Mouse (Mus musculus) common myeloid progenitor, adult 5-6 weeks (primary cell): Measurements from ENCODE around the gene Cpm. TPM values are rescaled to one million over a fixed set of nuclear protein-coding genes. Genes with fewer than 3 reads are reported as not detected.
"Not testable (repeated sequence)": the region's sequence is repeated elsewhere in the genome, so short reads cannot be mapped to it uniquely, and the experiment has no call there.

Experiments used
- ATAC-seq: replicated peaks from 2 replicates; pipeline ENCODE4 v1.8.0; 2016; ENCODE audit warnings: low read depth, mild to moderate bottlenecking, moderate TSS enrichment, inconsistent platforms; ENCODE audit not compliant: poor library complexity, severe bottlenecking
- total RNA-seq: library from RNA; stranded (forward); fragments of 200-1000, 187-1606 nt; gene quantifications from 2 replicates; pipeline ENCODE4 v1.2.3, GENCODE M21; 2017

Gene Cpm
- total RNA-seq, 1 experiment from 2014 or later, result 0.14 TPM

DNA sequence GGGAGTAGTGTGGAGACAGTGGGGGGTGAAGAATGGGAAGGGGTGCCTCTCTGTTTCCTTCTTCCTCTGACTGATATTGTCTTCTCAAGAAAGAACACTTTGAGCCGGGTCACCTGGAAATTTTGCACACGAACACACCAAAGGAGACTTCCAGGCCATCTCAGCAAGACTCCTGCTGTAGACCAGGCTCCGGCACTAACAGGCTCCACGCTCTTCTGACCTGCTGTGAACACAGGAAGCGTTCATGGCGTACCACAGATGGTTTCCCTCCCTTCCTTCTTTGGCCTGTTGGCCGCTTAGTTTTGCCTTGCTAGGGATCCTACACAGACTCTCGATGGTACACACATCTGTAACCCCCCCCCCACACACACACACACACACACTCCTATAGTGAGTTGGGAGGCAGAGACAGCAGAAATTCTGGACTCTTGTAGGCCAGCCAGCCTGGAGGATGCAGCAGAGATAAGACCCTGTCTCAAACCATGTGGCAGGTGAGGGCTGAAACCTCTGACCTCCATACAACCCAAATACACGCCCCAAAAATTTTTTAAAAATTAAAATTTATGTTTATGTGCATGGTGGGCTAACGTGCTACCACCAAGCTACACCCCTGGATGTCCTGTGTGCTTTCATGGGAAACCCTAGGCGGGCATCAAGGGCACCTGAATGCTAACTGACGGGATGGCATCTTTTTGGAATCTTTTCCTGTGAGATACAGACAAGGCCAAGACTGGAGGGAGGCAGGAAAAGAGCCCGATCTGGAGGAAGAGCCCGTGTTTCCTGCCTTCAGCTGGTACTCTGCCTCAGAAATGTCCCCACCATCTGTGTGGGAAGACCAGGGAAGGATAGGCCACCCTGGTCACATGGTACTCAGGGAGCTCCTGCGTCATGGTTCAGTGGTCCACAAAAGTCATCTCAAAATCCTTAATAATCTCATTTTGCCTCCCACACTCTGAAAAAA is 23.7 kb upstream of the Cpm start:
- no peak for ATAC-seq

DNA sequence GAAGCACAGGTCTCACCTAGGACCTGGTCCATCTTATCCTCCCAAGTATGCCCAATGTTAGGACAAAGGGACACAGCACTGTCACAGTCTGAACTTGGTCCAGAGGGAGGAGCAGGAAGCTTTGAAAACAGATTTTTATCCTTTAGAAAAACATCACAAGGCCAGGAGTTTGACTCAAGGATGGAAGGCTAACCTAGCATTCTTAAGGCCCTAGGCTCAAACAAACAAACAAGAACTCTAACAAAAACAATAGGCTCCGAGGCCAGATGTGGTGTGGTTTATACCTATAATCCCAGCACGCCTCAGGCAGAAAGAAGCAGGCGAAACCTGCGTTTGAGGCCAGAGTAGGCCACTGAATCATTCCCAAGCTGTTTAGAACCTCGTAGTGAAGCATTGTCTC is 22.9 kb upstream of the Cpm start:
- no peak for ATAC-seq

DNA sequence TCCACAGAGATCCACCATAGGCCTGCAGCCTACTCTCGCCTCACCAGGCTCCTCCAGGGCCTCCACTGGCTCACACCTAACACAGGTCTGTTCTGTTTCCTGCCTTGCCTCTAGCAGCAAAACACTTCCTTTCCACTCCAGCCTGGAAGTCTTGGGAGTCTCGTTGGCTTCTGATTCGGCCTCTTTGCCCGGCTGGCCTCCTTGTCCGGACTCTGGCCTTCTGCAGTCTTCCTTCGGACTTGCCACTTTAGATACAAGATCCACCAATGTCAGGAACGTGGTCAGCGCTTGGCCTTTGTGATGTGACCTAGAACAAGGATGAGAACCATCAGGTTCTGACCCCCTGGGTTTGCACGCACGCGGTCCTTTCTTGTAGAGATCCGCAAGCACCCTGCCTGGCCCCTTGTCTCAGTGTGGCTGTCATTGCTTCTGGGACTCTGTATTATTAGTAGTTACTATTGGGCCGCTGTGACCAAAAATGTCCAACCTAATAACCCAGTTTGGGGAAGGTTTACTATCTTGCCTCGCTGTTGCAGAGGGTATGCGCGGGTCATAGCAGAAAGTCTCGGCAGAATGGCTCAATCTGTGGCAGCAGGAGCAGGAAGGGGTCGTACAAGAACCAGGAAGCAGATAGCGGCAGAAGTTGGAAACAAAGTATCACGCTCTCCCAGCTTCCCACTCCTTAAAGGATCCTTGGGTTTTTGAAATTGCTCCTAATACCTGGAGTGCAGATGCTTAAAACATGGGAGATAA is 22.1 kb upstream of the Cpm start:
- ATAC-seq, result no peak

DNA sequence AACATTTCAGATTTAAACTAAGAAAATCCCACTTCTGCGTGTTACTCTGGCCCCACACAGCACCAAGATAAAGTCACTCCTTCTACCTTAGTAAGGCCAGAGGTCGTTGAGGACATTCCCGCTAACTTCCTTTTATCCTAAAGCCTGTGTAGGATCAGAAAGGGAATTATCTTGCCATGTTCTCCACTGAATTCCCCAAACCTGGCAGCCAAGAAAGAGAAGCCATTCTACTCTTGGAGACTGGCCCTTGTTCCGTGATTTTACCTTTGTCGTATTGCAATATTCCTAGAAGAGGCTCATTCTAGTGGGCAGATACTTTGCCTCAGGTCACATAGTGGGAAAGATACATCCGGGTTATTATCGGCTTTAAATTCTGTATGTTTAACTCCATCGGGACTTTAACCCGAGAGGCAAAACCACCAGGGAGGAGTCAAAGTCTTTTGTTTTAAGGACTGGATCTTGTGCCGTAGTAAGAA is 21.5 kb upstream of the Cpm start:
- no peak for ATAC-seq

DNA sequence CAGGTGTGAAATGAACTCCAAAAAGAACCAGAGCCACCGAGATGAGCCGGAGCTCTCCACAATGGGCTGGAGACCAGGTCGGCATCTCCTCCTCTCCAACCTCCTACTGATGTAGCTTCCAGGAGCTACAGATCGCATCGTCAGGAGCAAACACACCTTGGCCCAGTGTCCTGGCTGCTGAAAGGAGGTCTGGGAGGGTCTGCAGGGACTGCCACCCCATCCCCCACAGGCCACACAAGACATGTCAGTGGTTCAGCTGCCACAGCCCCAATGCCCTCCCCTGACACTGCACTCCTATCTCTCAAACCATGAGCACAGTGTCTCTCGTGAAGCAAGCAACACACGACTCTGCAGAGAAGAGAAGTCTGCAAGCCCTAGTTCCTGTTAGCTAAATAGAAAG is 20.8 kb upstream of the Cpm start:
- no peak for ATAC-seq

DNA sequence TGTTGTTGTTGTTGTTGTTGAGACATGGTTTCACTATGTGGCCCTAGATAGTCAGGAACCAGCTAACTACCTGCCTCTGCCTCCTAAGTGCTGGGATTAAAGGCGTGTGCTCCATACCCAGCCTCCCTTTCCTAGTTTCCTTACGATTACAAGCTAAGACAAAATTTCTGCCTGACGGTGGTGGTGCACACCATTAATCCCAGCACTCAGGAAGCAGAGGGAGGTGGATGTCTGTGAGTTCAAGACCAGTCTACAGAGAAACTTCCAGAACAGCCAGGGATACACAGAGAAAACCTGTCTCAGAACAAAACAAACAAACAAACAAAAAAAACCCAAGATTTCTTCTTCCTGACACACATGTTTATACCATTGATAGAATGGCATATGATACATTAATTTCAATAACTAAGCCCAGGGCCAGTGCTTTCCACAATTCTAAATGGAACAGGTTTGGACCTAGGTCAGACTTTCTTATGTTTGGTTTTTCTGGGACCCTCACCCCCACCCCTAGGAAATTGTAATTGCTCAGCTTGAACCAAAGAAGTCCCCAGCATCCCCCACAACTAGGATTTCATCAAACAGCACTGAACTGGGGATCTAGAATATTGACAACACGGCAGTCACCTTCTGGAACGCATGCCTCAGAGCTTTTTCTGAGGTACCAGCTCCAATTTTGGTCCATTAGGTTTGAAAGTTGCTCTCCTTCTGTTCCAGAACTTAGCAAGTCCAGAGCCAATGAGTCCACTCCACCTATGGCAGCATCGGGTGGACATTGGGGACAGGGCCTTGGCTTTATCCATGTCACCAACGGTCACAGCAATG is 20.1 kb upstream of the Cpm start:
- no peak for ATAC-seq

DNA sequence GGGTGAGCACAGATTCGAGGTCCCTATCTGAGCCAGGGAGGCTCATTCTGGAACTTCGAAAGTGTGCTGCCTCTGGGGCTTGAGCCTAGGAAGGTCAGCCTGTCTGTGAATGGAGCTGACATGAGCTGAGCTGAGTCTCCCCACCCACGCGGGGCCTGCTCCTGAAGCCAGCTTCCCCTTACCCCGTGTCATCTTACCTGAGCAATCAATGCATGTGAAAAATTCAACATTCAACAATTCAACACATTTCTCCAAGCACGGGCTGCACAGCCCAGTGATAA is 19.6 kb upstream of the Cpm start:
- no peak for ATAC-seq

DNA sequence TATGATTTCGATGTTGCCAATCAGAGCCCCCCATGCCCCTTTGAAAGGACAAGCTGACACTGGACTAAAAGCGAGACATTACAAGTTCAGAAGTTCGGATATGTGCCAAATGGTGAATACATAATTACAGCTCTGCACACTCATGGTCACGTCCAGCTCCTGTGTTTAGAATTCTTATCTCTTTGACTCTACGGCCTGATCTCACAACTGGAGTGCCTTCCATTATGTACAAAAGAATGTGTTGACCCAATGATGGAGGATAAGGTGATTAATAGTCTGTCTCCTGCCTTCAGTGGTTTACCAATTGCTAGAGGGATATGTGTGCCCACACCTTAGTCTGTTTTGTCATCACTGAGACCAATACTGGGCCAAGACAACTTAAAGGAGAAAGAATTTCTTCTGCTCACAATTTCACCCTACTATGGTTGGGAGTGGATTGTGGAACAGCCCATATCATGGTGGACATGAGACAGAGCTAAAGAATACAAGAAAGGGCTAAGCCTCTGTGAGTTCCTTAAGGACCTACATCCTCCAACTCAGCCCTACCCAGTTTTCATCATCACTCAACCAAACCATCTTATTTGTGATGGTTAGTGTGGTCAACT is 19.0 kb upstream of the Cpm start:
- no peak for ATAC-seq

DNA sequence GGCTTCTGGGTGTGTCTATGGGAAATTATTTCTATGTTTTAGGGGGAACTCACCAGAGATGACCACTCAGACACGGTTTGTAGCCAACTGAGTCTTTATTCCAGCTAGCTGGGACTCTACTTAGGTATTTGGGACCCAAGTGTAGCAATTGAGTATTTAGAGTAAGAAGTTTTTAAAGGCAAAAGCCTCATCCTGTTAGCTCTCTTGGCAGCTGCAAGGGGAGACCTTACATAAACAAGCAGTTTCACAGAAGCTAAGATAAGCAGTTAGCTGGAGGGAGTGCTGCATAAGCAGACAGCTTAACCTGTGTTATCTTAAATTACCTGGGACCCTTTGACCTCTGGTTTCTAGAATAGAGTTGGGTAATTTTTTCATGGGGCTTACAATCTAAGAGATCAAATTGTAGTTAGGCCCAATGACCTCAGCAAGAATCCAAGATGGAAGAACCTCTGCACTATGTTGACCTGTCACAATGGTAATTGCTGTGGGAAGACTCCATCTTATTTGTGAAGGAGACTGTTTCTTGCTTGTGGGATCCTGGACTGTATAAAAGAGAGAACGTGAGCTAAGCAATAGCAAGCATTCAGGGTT is 18.4 kb upstream of the Cpm start:
- no peak for ATAC-seq

DNA sequence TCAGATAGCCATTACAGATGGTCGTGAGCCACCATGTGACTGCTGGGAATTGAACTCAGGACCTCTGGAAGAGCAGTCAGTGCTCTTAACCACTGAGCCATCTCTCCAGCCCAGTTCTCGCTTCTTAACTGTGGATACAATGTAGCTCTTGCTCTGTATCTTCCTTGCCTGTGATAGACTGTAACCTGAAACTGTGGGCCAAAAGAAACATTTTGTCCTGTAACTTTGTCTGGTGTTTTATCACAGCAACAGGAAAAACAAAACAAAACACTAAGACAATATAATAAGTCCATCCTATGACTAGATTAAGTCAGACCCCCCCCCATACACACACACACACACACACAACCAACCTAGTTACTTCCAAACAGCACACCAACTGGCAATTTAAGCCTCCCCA is 17.8 kb upstream of the Cpm start:
- no peak for ATAC-seq

DNA sequence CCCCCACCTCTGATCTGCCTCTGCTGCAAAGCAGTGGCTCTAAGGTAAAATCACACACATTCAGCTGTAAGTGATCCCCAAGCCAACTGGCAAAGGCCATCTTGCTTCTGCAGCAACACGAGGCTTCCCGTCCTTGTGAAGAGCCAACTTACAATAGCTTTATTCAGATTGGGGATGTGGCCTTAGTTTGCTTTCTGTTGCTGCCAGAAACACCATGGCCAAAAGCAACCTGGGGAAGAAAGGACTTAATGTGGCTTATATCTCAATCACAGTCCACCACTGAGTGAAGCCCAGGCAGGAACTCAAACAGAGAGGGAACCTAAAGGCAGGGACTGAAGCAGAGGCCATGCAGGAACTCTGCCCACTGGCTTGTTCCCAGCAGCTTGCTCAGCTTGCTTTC is 17.3 kb upstream of the Cpm start:
- ATAC-seq, result no peak

DNA sequence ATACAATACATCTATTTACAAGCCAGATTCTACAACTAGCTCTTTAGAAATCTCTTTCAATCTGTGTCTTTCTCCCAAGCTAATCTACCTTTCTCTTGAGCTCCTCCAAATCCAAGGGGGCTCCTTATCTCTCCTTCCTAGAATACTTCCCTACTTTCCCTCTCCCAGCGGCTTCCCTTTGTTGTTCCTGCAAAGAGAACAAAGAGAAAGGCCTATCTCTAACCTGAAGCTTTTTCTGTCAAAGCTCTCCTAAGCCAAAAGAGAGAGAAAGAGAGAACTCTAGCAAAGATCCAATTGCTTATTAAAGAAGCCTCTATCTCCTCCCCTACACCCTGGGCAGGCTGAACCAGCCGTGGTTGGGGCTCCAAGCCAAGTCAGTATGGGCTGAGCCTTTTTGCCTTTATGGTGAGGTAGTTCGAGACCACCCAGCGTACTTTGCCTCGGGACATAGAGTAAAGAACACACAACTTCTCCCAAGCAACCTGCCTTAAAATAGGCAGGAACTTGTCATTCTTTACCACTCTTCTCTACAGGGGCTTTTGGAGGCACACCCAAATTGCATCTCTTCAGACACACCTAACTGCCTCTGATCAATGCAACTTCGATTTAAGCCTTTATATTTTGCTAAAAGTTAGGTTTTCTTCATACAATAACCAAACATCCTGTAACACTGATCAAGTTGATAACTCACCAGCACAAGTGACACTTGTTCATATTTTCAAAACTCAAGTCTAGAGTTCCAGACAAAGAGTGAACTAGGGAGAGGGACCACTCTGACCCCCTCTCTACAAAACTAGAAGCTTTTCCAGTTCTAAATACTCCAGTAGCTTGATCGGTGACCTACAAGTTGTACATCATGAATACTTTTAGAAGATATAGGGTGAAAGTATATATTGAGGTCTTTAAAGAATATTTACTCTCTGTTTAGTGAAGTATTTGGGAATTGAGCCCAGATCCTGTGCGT is 16.4 kb upstream of the Cpm start:
- ATAC-seq, result no peak

DNA sequence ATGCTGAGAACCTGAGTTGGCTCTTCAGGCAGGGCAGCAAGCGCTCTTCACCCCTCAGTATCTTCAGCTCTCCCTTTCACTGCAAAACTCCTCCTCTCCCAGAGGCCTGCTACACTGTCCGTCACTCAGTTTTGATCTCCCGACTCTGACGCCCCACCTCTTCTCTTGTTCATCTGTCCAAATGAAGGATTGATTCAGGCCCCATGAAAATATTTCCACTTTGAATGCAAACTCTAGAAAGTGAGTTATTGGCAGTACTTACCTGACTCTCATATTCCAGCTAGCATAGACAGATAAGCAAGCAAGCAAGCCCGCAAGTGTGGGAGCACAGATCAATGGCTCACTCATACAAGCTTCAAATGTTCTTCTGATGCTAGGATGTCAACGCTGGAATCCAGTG is 15.3 kb upstream of the Cpm start:
- ATAC-seq, result no peak

DNA sequence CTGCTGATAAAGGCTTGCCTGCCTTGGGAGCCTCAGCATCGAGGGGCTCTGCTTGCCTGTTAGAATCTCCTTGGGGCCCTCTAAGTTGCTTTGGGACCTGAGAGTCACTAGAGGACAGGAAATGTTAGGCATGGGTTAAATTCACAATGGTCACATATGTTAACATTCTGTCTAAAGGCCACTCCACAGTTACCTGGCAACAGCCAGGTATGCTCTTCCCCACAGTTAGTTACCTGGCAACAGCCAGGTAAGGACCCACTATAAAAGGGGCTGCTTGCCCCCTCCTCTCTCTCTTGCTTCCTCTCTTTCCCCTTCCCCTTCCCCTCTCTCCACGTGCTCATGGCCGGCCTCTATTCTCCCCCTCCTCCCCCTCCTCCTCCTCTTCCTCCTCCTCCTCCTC is 14.9 kb upstream of the Cpm start:
- ATAC-seq, result no peak

DNA sequence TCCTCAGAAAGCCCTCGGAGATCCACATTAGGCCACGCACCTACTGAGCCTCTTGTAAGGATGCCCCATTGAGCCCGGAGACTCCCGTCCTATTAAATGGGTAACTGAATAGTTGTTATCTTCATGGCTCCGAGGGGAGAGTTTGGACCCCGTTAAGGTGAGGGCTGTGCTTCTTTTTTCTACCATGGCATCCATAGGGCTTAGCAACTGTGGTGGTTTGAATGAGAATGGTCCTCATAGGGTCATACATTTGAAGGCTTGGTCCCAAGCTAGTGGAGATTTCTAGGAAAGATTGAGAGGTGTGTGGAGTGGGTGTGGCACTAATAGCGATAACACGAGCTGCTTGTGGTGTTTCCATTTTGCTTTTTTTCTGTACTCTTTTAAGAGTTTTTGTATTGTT is 14.1 kb upstream of the Cpm start:
- no peak for ATAC-seq

DNA sequence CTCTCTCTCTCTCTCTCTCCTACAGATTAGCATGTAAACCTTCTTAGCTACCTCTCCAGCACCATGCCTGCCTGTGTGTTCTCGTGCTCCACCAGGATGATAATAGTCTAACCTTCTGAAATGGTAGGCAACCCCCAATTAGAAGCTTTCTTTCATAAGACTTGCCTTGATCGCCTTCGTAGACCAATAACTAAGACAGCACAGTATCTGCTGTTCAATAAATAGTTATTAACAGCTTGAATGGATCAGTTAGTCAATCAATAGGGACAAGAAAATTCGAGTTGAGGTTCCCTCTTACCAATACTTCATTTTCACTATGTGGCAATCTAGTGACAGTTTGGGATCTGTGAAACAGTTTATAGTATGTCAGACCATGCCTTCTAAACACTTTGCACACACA is 13.6 kb upstream of the Cpm start:
- ATAC-seq, result no peak

DNA sequence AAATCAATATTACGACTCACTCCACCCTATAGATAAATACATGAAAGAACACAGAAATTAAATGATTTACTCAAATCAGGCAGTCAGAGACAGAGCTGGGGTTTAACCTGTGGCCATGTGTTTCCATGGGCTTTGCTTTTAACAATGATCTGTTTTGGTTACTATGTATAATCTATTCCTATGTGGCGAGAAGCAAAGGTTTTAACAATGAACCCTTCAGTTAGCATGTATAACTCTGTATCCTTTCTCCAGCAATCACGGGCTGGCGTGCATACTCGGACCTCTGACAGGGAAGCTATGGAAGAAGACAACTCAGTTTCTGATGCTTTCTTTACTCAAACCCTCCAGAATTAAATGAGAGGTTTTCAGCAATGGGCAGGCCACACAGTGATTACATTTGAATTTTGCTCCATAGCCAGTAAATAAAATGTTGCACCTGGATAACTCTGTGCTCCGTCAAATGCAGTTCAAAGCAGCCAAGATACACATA is 13.1 kb upstream of the Cpm start:
- no peak for ATAC-seq

DNA sequence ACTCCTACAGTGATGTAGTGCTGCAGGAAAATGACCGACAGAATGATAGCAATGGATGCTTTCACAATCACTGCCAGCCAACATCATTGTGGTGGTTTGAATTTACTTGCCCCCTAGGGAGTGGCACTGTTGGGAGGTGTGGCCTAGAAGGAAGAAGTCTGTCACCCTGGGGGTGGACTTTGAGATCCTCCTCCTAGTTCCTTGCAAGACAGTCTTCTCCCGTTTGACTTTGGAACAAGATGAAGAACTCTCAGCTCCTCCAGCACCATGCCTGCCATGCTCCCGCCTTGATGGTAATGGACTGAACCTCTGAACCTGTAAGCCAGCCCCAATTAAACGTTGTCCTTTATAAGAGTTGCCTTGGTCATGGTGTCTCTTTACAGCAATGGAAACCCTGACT is 12.5 kb upstream of the Cpm start:
- not testable (repeated sequence) for ATAC-seq
